Mouse (Mus musculus) lung, postnatal 0 days (tissue): ENCODE data around the gene St3gal5. TPM values are rescaled to one million over a fixed set of nuclear protein-coding genes. Genes with fewer than 3 reads are reported as not detected.
"Not testable (repeated sequence)": the region's sequence is repeated elsewhere in the genome, so short reads cannot be mapped to it uniquely, and the experiment has no call there.

ENCODE experiments used
- ATAC-seq: fragments of 200-750 bp; cut with Nextera tagmentation; 2 replicates; pipeline ENCODE4 v1.8.0; 2017; ENCODE audit warnings: moderate library complexity
- DNase-seq: peaks from one replicate; pipeline ENCODE4 v3.0.0-alpha.2; 2016; ENCODE audit warnings: low spot score
- H3K27ac ChIP-seq: fragments of 300-500 bp; sonication (generic); 2 replicates; pipeline ENCODE4 v1.5.1; 2014; ENCODE audit warnings: antibody characterized with exemption, mild to moderate bottlenecking, low read length, mixed read lengths
- H3K27me3 ChIP-seq: fragments of 300-500 bp; sonication (generic); replicated peaks from 2 replicates; pipeline ENCODE4 v1.6.1; 2014; ENCODE audit warnings: low read length, mixed read lengths; ENCODE audit not compliant: insufficient read depth
- H3K36me3 ChIP-seq: fragments of 300-500 bp; sonication (generic); 2 replicates; pipeline ENCODE4 v1.6.1; 2014; ENCODE audit warnings: low read length, mixed read lengths; ENCODE audit not compliant: insufficient read depth
- H3K4me1 ChIP-seq: fragments of 300-500 bp; sonication (generic); 2 replicates; pipeline ENCODE4 v1.6.1; 2014; ENCODE audit warnings: antibody characterized with exemption, low read depth, low read length, mixed read lengths; ENCODE audit not compliant: insufficient read depth
- H3K4me2 ChIP-seq: fragments of 300-500 bp; sonication (generic); replicated peaks from 2 replicates; pipeline ENCODE4 v1.6.1; 2014; ENCODE audit warnings: low read depth, mild to moderate bottlenecking, low read length, moderate library complexity, mixed read lengths
- H3K4me3 ChIP-seq: fragments of 300-500 bp; sonication (generic); 2 replicates; pipeline ENCODE4 v1.5.1; 2014; ENCODE audit warnings: low read depth, low read length
- H3K9ac ChIP-seq: fragments of 300-500 bp; sonication (generic); replicated peaks from 2 replicates; pipeline ENCODE4 v1.6.1; 2014; ENCODE audit warnings: low read depth, mild to moderate bottlenecking
- H3K9me3 ChIP-seq: fragments of 300-500 bp; sonication (generic); 2 replicates; pipeline ENCODE4 v1.6.1; 2016; ENCODE audit warnings: low read length, mixed read lengths
- CTCF ChIP-seq: IDR thresholded peaks from 2 replicates; pipeline ENCODE4 v1.5.1; 2016; ENCODE audit warnings: antibody characterized with exemption, mild to moderate bottlenecking
- EP300 ChIP-seq: IDR thresholded peaks from 2 replicates; pipeline ENCODE4 v1.6.1; 2016; ENCODE audit warnings: antibody characterized with exemption, mild to moderate bottlenecking, control low read depth
- WGBS: fragments of 180-500 bp; shearing (Covaris S2); extraction: QIAGEN DNeasy Blood & Tissue Kit; methylation state at CpG from one replicate; pipeline ENCODE4 v1.1.7; 2014; 5-methylcytosine and 5-hydroxymethylcytosine counted together
- polyA plus RNA-seq: library from polyadenylated mRNA; unstranded; fragments of >200 nt; fragmentation: Nextera tagmentation; extraction: Ambion mirVana; gene quantifications from 2 replicates; pipeline ENCODE4 v1.2.1, GENCODE M21; 2015

The St3gal5 gene
- polyA plus RNA-seq, 1 experiment from 2014 or later, result 38.9 TPM

GRCm38 (mm10) chr6:72056548-72056947 lies 40.8 kb upstream of the St3gal5 start:
- WGBS, result 81% methylated on average over 2 of the region's 2 CpGs

GRCm38 (mm10) chr6:72058398-72058889 lies 38.9 kb upstream of the St3gal5 start:
- Histone ChIP-seq H3K9ac (no peak overlapping the region), H3K4me2 (no peak overlapping the region), H3K27me3 (no peaks in the 10 kb centered on the region), H3K9me3 (no peaks in the 10 kb centered on the region), H3K36me3 (no peaks in the 10 kb centered on the region), H3K4me3 (no peak overlapping the region), H3K4me1 (no peaks in the 10 kb centered on the region), H3K27ac (no peak overlapping the region)
- TF ChIP-seq EP300 (no peak), CTCF (no peak)
- ATAC-seq (no peak), DNase-seq (no peak)
- WGBS, result 84% methylated on average over 9 of the region's 9 CpGs

More at GRCm38 (mm10) chr6:72056548-72056947, 40.8 kb upstream of the St3gal5 start:
- Histone ChIP-seq H3K9ac (no peak overlapping the region), H3K27me3 (no peaks in the 10 kb centered on the region), H3K4me2 (no peak overlapping the region), H3K9me3 (no peaks in the 10 kb centered on the region), H3K36me3 (no peaks in the 10 kb centered on the region), H3K27ac (no peak overlapping the region), H3K4me1 (no peaks in the 10 kb centered on the region), H3K4me3 (no peak overlapping the region)
- ATAC-seq (no peak), DNase-seq (no peak)
- no peak for TF ChIP-seq CTCF
- TF ChIP-seq EP300, result no peak

GRCm38 (mm10) chr6:72060677-72061076 lies 36.7 kb upstream of the St3gal5 start:
- H3K36me3 ChIP-seq, DNase-seq, H3K9me3 ChIP-seq, H3K4me1 ChIP-seq, H3K4me3 ChIP-seq, H3K27ac ChIP-seq, H3K27me3 ChIP-seq, H3K9ac ChIP-seq, H3K4me2 ChIP-seq, ATAC-seq: not testable (repeated sequence)
- WGBS, result 35% methylated on average over 10 of the region's 10 CpGs

- H3K4me2 ChIP-seq, result no peak overlapping the region
- no peak overlapping the region for H3K4me3 ChIP-seq
- H3K27me3 ChIP-seq, result no peaks in the 10 kb centered on the region
- 66% methylated on average over 6 of the region's 6 CpGs for WGBS
- ATAC-seq (no peak), DNase-seq (no peak)
- no peaks in the 10 kb centered on the region for H3K36me3 ChIP-seq
- no peaks in the 10 kb centered on the region for H3K4me1 ChIP-seq
- no peaks in the 10 kb centered on the region for H3K9me3 ChIP-seq
- no peak overlapping the region for H3K9ac ChIP-seq
- no peak for TF ChIP-seq CTCF
- H3K27ac ChIP-seq, result no peak overlapping the region
Measured at GRCm38 (mm10) chr6:72063718-72064117, 33.7 kb upstream of the St3gal5 start.

GRCm38 (mm10) chr6:72065988-72066387 lies 31.4 kb upstream of the St3gal5 start:
- no peaks in the 10 kb centered on the region for H3K9me3 ChIP-seq
- H3K27me3 ChIP-seq, result no peaks in the 10 kb centered on the region
- ATAC-seq, result no peak
- H3K36me3 ChIP-seq, result no peaks in the 10 kb centered on the region
- WGBS, result 36% methylated on average over 10 of the region's 10 CpGs
- H3K4me1 ChIP-seq, result no peaks in the 10 kb centered on the region
- H3K4me3 ChIP-seq, result no peak overlapping the region
- TF ChIP-seq CTCF, result no peak
- no peak for TF ChIP-seq EP300
- no peak overlapping the region for H3K4me2 ChIP-seq
- no peak for DNase-seq
- H3K27ac ChIP-seq, result no peak overlapping the region
- H3K9ac ChIP-seq, result no peak overlapping the region

GRCm38 (mm10) chr6:72068436-72068835 lies 29.0 kb upstream of the St3gal5 start:
- Histone ChIP-seq H3K4me1 (no peaks in the 10 kb centered on the region), H3K9me3 (no peaks in the 10 kb centered on the region), H3K27ac (no peak overlapping the region), H3K4me2 (no peak overlapping the region), H3K9ac (no peak overlapping the region), H3K4me3 (no peak overlapping the region), H3K36me3 (no peaks in the 10 kb centered on the region), H3K27me3 (no peaks in the 10 kb centered on the region)
- DNase-seq, result peak; percentile 45
- peak; percentile 38; the same call in 1 of the 2 replicates for ATAC-seq
- 81% methylated on average over 4 of the region's 4 CpGs for WGBS
- no peak for TF ChIP-seq EP300
- no peak for TF ChIP-seq CTCF

GRCm38 (mm10) chr6:72071281-72071870 lies 26.0 kb upstream of the St3gal5 start:
- H3K9ac ChIP-seq, result no peak overlapping the region
- ATAC-seq, result no peak
- TF ChIP-seq EP300, result no peak
- no peak for TF ChIP-seq CTCF
- 50% methylated on average over 5 of the region's 5 CpGs for WGBS
- DNase-seq, result no peak
- H3K27ac ChIP-seq, result no peak overlapping the region
- H3K27me3 ChIP-seq, result no peaks in the 10 kb centered on the region
- no peak overlapping the region for H3K4me3 ChIP-seq
- H3K4me2 ChIP-seq, result no peak overlapping the region
- H3K36me3 ChIP-seq, result no peaks in the 10 kb centered on the region
- H3K9me3 ChIP-seq, result no peaks in the 10 kb centered on the region
- no peaks in the 10 kb centered on the region for H3K4me1 ChIP-seq
